In genomic region chr3:31435204-31435963, GRCm38 (mm10) we compare ENCODE assay signal across 19 mouse cellular contexts.
DNase-seq lines count a peak whose midpoint lies in the region; ATAC-seq and TF ChIP-seq lines count a peak whose summit lies in the region.
"Had no signal": no experiment of that assay in that cellular context is flagged by ENCODE, and none has a peak within 500 bp of the region (broad histone marks: within the 10 kb centered on the region; RNA-seq: fewer than 3 reads in every experiment).

No protein-coding gene starts in this region.

- no peak overlapping the region for H3K27ac ChIP-seq in midbrain, embryonic 15.5 days
- H3K27ac ChIP-seq in midbrain, embryonic 14.5 days (replicated peaks; ENCODE audit: low read depth, low read length): no peak overlapping the region
- no peak overlapping the region for H3K27ac ChIP-seq in limb, embryonic 14.5 days (replicated peaks; ENCODE audit: low read depth, low read length)
- H3K27ac ChIP-seq: forebrain, embryonic 12.5 days; limb, embryonic 13.5 days; stomach, embryonic 15.5 days had no signal

- H3K9me3 ChIP-seq in midbrain, embryonic 15.5 days: no peaks in the 10 kb centered on the region
- H3K9me3 ChIP-seq in midbrain, embryonic 14.5 days (ENCODE audit: control insufficient read depth, low read length): no peaks in the 10 kb centered on the region
- H3K9me3 ChIP-seq in limb, embryonic 14.5 days (ENCODE audit: control insufficient read depth, low read length): no peaks in the 10 kb centered on the region
- H3K9me3 ChIP-seq: forebrain, embryonic 12.5 days; limb, embryonic 13.5 days; stomach, embryonic 15.5 days had no signal

- H3K27me3 ChIP-seq in midbrain, embryonic 15.5 days (replicated peaks): no peaks in the 10 kb centered on the region
- H3K27me3 ChIP-seq in midbrain, embryonic 14.5 days (ENCODE audit: control insufficient read depth, insufficient read depth, low read length): no peaks in the 10 kb centered on the region
- no peaks in the 10 kb centered on the region for H3K27me3 ChIP-seq in limb, embryonic 14.5 days (ENCODE audit: control insufficient read depth, insufficient read depth, low read length)
- H3K27me3 ChIP-seq: forebrain, embryonic 12.5 days; limb, embryonic 13.5 days; stomach, embryonic 15.5 days had no signal

- H3K9ac ChIP-seq in midbrain, embryonic 15.5 days: no peak overlapping the region
- no peak overlapping the region for H3K9ac ChIP-seq in midbrain, embryonic 14.5 days (replicated peaks; ENCODE audit: low read length)
- no peak overlapping the region for H3K9ac ChIP-seq in limb, embryonic 14.5 days (ENCODE audit: low read depth, low read length, severe bottlenecking)
- H3K9ac ChIP-seq: forebrain, embryonic 12.5 days; limb, embryonic 13.5 days; stomach, embryonic 15.5 days had no signal

- DNase-seq in adrenal gland, adult (ENCODE audit: inconsistent age in 2 of 2, low spot score in 1 of 2): peak; percentile 8 to 63
- no peak for DNase-seq in adrenal gland, postnatal 4 days (ENCODE audit: low spot score in 2 of 2)
- DNase-seq in midbrain, embryonic 14.5 days: no peak
- no peak for DNase-seq in limb, embryonic 14.5 days (ENCODE audit: low spot score)
- DNase-seq in spleen, postnatal 14 days (ENCODE audit: low spot score in 2 of 2): no peak
- DNase-seq in urinary bladder, adult 18-20 months (ENCODE audit: low spot score in 2 of 2): no peak
- DNase-seq: cerebellum, adult 8-10 months; heart, adult 18-20 months; heart, postnatal 4 days; kidney, adult 18-20 months; kidney, postnatal 14 days; right cerebral cortex, adult 18-20 months had no signal

- no peak overlapping the region for H3K4me2 ChIP-seq in midbrain, embryonic 15.5 days
- H3K4me2 ChIP-seq in midbrain, embryonic 14.5 days (ENCODE audit: low read length): no peak overlapping the region
- no peak overlapping the region for H3K4me2 ChIP-seq in limb, embryonic 14.5 days (replicated peaks; ENCODE audit: low read depth, low read length, severe bottlenecking)
- H3K4me2 ChIP-seq: forebrain, embryonic 12.5 days; limb, embryonic 13.5 days; stomach, embryonic 15.5 days had no signal

- 72% methylated on average over 3 of the region's 3 CpGs for WGBS in midbrain, embryonic 15.5 days
- WGBS in midbrain, embryonic 14.5 days: 87% methylated on average over 3 of the region's 3 CpGs
- WGBS in limb, embryonic 14.5 days: 43% methylated on average over 3 of the region's 3 CpGs

- 0 out of 2 replicates have a peak, but pooled peaks have one; percentile 37 for ATAC-seq in midbrain, embryonic 15.5 days (replicated peaks)
- no peak for ATAC-seq in midbrain, embryonic 14.5 days (ENCODE audit: low FRiP score, low TSS enrichment)
- ATAC-seq in limb, embryonic 14.5 days (ENCODE audit: low FRiP score, low read depth): peak; percentile 41; the same call in 1 of the 2 replicates
- no peak for ATAC-seq in frontal cortex, adult (ENCODE audit: low TSS enrichment)
- ATAC-seq: activated CD4-positive, CD25-positive, alpha-beta regulatory T cell, adult 4 months; midbrain, embryonic 16.5 days had no signal

- no peak for TF ChIP-seq POLR2A in limb, embryonic 14.5 days (IDR thresholded peaks at IDR 0.05; ENCODE audit: borderline replicate concordance, extremely low read depth, insufficient read depth, insufficient read length)

- no peaks in the 10 kb centered on the region for H3K36me3 ChIP-seq in midbrain, embryonic 15.5 days (replicated peaks)
- no peaks in the 10 kb centered on the region for H3K36me3 ChIP-seq in midbrain, embryonic 14.5 days (ENCODE audit: control insufficient read depth, insufficient read depth, low read length)
- no peaks in the 10 kb centered on the region for H3K36me3 ChIP-seq in limb, embryonic 14.5 days (ENCODE audit: control insufficient read depth, insufficient read depth, low read length)
- H3K36me3 ChIP-seq: forebrain, embryonic 12.5 days; limb, embryonic 13.5 days; stomach, embryonic 15.5 days had no signal

- no peak overlapping the region for H3K4me3 ChIP-seq in midbrain, embryonic 15.5 days
- no peak overlapping the region for H3K4me3 ChIP-seq in midbrain, embryonic 14.5 days (replicated peaks; ENCODE audit: low read depth, low read length)
- H3K4me3 ChIP-seq in limb, embryonic 14.5 days (replicated peaks; ENCODE audit: low read length): no peak overlapping the region
- H3K4me3 ChIP-seq: forebrain, embryonic 12.5 days; limb, embryonic 13.5 days; stomach, embryonic 15.5 days had no signal

- H3K4me1 ChIP-seq in midbrain, embryonic 15.5 days: no peaks in the 10 kb centered on the region
- H3K4me1 ChIP-seq in midbrain, embryonic 14.5 days (ENCODE audit: control insufficient read depth, insufficient read depth, low read length): no peaks in the 10 kb centered on the region
- no peaks in the 10 kb centered on the region for H3K4me1 ChIP-seq in limb, embryonic 14.5 days (ENCODE audit: control insufficient read depth, insufficient read depth, low read length)
- H3K4me1 ChIP-seq: forebrain, embryonic 12.5 days; stomach, embryonic 15.5 days had no signal

Comparison
In these comparisons a context has a peak if more than half of its experiments do, and no peak if none do; other contexts are left out.
1. DNase-seq: peak in adrenal gland, adult (2 of 2); none in adrenal gland, postnatal 4 days (0 of 2), midbrain, embryonic 14.5 days (single experiment), limb, embryonic 14.5 days (single experiment), spleen, postnatal 14 days (0 of 2) and urinary bladder, adult 18-20 months (0 of 2).
2. ATAC-seq: peak in midbrain, embryonic 15.5 days (single experiment) and limb, embryonic 14.5 days (single experiment); none in midbrain, embryonic 14.5 days (single experiment) and frontal cortex, adult (single experiment).